Mouse (Mus musculus) heart, adult 9 months (tissue): ENCODE measurements at regions not wholly inside any gene's neighbourhood (a gene's known extent, or its start where the extent isn't known, plus 50 kb on each side); places are given as distances from the start of the nearest gene placed in this dataset.
A peak's percentile ranks its signal among the peaks of the same experiment; 100 is the strongest.

Experiments
- DNase-seq, 2 experiments: peaks; one replicate each; pipeline ENCODE4 v3.0.0; 2022; ENCODE audit warnings: low spot score in 2 of 2

DNA sequence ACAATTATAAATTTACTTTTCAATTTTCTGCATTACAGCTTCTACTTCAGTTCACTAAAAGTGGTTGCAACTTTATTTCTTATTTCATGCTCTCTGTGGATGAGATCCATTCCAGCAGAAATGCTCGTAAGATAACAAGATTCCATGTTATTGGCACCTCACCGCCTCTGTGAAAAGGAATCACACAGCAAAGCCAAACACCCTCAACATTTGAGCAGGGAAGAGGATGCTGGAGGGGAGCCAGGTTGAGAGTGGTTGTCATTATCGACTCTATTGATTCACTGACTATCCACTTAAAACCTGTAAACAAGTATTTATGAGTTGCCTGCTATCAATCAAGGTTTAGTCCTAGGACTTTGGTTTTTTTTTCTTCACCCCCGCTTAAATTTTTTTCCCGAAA lies 261.1 kb upstream of the Ccdc54 start:
- no peak for DNase-seq

- no peak for DNase-seq
Measured at GRCm38 (mm10) chr16:50847693-50848092, 256.7 kb upstream of the Ccdc54 start.

DNA sequence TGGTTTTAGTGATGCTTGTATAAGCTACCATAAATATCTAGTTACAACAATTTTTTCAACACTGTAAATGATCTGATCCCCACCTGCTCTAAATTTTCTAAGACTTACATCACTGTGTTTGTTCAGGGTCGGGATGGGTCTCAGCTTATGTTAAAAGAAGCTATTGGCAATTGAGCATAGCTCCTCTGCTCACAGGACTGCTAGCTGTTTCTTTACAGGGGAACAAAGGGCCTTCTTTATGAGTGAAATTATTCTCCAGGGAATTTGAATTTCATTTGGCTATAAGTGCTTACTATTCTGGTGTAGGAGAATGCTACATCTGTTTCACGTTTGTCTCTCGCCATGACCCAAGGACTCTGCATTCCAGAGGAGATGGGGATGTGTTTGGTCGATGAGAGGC lies 255.6 kb upstream of the Ccdc54 start:
- no peak for DNase-seq

DNA sequence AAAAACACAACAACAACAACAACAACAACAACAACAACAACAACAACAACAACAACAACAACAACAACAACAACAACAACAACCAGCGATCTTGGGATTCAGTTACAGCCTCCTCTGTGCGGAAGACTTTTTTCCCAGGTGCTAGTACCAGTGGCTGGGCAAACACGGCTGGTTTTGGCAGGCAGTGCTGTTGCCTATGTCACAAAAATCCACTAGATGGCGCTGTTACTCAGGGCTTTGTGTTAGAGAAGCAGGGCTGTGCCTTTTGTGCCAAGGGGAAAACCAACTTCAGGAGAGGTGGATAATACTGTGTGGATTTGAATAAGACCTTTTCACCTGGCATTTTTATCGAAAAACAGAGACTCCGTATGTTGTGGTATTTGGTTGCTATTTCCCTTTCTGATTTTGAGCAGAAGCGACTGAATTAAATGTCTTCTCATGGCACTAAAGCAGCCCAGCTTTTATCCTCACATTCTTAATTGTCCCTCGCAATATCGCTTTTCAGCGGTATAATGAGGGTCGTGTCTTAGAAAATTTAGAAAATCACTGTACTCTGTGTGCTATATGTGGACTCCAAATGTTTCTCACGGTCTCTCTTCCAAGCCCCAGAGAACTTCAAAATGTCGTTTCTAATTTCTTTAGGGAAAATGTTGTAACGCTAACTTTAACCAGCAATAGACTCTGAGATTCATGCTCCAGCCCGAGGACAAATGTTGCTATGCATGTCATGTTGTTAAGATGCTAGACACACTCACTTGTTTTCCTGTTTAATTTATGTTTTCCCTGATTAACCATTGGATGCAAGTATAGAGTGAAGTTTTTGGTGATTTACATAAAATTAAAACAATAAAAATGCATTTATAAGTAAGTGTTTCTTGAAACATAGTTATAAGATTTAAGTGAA lies 251.0 kb upstream of the Ccdc54 start:
- DNase-seq: peak; percentile 14 to 52

DNA sequence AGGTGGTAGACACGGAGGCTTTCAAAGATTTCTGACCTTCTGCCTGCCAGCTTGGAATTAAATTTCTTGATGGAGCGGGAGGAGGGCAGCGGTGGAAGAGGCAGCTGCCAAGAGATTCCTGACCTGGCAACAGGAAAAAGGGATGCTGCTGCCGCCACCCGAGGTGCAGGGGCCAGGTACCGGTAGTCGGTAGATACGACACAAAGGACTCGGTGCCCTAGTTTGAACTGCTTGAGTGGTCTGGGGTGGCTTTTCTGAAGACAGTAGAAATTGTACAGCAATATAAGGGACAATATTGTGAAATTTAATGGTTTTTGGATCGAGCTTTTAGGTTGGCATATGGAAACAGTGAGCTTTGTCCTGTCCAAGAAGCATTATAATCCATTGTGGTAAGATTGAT lies 250.3 kb upstream of the Ccdc54 start:
- no peak for DNase-seq

DNA sequence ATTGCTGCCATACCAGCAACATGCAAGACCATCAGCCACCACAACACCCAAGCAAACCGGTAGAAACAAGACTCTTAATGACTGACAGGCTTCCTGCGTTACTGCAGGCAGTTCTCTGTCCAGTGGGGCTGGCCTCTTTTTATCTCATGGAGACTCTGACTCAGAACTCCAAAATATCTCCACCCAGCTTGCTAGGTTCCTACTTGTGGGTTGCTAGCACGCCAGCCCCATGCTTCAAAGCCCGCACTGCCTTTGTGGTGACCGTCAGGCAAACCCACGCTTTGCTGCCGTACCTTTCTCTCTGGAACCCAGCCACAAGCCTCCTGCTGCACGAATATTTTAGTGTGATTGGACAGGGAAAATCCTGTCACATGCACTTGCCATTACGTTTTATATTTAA lies 248.7 kb upstream of the Ccdc54 start:
- DNase-seq: peak in 1 of 2 experiments; percentile 9

GRCm38 (mm10) chr16:50837416-50837815 lies 246.5 kb upstream of the Ccdc54 start:
- DNase-seq: no peak

DNA sequence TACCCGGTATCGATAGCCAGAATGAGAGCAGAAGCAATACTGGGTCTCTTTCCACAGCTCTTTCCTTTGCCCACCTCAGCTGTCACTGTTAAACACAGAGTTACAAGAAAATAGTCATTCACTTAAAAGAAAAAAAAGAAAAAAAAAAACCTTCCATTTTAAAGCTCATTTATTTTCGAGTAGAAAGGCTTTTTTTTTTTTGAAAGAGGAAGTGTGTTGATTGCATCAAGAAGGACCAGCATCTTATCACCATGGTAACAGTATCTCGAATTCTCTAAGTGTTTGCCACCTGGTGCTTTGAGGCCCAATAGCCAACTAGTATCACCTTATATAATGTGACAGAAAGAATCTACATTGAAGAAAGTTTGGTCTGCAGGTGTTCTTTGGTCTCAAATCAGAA lies 245.5 kb upstream of the Ccdc54 start:
- no peak for DNase-seq

- DNase-seq: no peak
Measured at GRCm38 (mm10) chr16:50833357-50833756, 242.4 kb upstream of the Ccdc54 start.

DNA sequence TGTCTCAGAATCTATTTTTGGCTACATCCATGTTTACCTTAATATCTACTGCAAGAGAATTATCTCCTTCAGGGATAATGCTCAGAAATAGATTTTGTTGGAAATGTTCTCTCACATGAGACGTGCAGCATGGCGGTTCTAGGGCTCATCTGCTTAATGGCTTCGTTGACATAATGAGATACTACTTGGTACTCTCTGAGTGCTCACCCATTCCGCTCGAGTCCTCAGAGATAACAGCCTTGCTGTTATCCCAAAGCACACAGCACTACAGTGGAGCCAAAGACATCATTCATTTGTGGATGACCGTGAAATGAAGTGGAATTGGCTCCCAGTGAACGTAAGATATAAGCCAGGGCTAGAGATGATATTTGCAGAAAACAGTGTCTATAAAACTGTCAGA lies 231.4 kb upstream of the Ccdc54 start:
- no peak for DNase-seq

GRCm38 (mm10) chr16:50814626-50815025 lies 223.7 kb upstream of the Ccdc54 start:
- no peak for DNase-seq

GRCm38 (mm10) chr16:50799145-50799794 lies 208.3 kb upstream of the Ccdc54 start:
- DNase-seq: no peak

DNA sequence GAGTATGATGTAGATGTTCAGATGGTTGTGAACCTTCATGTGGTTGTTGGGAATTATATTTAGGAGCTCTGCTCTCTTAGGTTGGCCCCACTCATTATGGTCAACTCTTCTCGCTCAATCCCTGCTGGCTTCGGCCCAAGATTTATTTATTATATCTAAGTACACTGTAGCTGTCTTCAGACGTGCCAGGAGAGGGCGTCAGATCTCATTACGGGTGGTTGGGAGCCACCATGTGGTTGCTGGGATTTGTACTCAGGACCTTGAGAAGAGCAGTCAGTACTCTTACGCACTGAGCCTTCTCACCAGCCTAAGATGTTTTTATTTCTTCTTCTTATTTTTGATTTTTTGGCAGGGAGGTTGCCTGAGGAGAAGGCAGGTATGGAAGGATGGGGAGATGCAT lies 207.1 kb upstream of the Ccdc54 start:
- DNase-seq: no peak

- DNase-seq: peak in 1 of 2 experiments; percentile 20
Measured at GRCm38 (mm10) chr16:50792960-50793359, 202.0 kb upstream of the Ccdc54 start.

DNA sequence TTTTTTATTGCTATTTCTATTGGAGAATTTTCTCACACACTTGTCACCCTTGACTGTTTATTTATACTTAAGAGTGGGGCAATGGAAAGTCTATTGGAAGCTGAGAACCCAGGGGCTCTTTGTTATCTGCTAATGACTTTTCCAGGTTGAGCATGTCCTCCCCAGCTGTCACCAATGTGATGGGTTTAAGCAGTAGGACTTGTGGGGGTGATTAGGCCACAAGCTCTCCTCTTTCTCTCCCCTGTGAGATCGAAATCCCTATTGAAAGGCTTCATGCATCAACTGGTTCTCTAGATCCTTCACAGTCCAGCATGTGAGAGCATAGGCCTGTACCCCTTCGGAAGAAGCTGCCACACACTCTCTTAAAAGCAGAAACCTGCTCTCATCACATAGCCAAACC lies 201.6 kb upstream of the Ccdc54 start:
- DNase-seq: no peak

GRCm38 (mm10) chr16:50788702-50789101 lies 197.7 kb upstream of the Ccdc54 start:
- no peak for DNase-seq

DNA sequence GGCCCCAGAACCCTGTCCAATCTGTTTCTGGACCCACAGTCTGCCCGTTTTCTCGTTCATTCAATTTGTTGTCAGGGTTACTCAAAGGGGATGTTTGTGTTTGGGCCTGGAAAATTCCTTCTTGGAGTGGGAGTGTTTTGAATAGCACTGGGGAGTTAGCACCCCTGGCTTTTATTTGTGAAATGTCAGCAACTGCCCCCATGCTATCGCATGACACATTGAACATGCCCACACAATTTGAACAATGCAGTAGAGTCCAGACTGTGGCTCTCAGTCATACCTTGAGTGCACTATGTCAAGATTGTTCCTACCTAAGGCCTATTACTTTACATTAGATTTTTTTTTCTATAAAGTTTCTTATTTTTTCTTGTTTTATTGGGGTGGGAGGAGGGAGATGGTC lies 195.2 kb upstream of the Ccdc54 start:
- DNase-seq: no peak

DNA sequence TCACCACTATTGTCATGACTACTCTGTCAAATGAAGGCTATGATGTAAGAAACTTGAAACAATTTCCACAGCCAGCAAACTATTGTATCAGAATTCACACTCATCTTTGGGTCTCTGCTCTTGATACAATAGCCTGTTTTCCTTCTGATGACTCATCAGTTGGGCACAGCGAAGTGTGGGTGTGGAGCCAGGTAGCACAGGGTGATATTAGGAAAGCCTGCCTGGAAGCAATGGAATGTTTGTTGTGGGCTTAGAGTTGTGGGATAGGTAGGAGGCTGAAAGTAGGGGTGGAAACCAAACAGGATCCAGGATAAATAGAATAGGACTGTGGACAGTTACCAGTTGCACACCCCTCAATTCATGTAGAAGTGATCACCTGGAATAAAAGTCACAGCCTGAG lies 194.4 kb upstream of the Ccdc54 start:
- no peak for DNase-seq

DNA sequence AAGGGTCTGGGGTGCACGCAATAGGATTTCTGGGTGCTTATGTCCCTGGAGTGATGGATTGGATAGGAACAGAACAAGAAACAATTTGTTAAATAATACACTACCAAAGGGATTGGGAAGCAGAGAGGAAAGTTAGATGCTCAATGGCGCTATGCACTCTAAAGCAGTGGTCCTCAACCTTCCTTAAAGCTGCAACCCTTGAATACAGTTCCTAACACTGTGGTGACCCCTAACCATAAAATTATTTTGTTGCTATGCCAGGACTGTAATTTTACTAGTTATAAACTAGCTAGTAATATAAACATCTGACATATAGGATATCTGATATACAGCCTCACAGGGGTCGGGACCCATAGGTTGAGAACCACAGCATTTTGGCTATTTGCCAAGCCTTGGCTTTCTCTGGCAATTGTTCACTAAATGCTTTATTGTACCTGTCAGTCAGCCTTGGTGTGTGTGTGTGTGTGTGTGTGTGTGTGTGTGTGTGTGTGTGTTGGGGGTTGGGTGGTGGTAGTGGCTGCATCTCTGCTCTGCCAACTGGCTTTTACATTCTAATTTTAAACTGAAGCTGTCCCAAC lies 193.8 kb upstream of the Ccdc54 start:
- no peak for DNase-seq

DNA sequence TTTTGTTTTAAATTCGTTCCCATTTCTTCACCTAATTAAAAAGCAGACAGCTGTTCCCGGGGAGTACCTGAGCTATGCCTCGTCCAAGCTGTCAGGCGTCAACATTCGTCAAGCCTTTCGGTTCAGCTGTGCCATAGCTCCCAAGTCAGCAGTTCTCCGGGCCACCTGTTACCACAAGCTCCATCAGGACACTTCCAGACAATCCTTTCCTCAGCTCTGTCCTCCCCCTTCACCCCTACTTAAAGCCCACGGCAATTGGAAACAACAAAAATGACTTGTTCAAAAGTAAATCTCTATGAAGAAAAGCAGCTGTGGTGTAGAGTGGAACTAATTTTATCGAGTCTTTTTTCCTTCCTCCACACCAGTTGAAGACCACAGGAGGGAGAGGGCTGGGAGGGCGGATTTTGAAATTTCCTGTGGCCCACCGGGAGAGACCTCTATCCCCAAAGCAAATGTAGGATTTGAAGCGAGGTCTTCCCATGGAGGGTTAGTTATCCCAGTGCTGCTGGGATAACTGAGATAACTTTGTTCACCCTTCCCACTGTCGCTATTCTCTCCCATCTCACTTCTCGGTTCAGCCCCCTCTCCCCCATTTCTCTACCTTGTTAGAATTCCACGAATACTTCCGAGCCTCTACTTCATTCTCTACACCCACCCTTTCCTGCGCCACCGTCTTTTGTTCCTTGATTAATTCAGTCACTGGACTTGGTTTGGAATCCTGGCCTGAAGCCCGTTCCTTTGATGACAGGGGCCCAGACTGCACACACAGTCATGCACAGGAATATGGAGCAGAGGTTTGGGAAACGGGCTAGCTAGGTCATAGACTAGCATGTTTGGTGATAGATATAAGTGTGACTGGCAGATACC lies 193.1 kb upstream of the Ccdc54 start:
- DNase-seq: no peak

DNA sequence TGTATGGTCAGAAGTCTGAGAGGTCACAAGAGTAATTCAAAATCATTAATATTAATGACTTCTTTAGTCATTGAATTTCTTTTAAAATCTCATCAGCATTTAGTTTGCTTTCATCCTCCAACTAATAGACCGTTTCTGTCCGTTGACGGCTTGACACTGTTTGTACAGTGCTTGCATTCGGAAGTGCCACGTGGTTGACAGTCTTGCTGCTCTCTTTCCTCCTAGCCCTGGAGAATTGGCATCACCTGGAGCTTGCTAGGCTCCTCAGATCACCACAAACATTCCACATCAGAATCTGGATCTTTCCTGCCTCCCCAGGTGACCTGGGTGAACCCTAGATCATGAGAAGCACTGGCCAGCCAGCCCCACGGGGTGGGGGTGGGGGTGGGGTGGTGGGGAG lies 192.3 kb upstream of the Ccdc54 start:
- no peak for DNase-seq
